Mouse (Mus musculus): ENCODE measurements around the gene Rxra. TPM values are rescaled to one million over a fixed set of nuclear protein-coding genes. Genes with fewer than 3 reads are reported as not detected.

Rxra gene
- total RNA-seq (2021), result 10 to 100 TPM; 52.8 to 53.8 TPM

GRCm38 (mm10) chr2:27676106-27676477 lies at the start of gene Rxra:
Gene Rxra, plus strand, starts transcription at chr2:27676440.
- peak; percentile 67 to 77 for DNase-seq
- intact Hi-C loops (cut with DNase I), result loop anchor here (2.0 to 5.0 kb wide), 3 partner anchors 83 to 124 kb away; no protein-coding TSS in a partner anchor

DNA sequence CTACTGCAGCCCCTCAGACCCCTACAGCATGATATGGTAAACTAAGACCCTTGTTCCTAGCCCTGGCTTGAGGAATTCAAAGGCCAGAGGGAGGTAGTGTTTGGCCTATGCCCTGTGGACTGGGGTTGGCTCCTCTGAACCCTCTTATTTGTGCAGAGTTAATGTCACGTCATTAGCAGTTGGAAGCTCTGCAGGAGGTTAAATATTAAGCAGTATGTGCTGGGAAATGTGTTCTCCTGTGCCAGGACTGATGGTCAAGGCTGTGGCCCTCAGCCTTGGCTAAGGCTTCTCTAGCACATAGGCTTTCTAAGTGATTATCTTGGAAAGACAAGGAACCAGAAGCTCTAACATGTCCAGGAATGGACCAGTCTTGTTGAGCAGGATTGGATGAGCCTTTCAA lies 49.6 kb upstream of the Rxra start:
- intact Hi-C loops (cut with DNase I), result no loop called here
- DNase-seq, result no peak

GRCm38 (mm10) chr2:27630601-27631285 lies 45.5 kb upstream of the Rxra start:
- intact Hi-C loops (cut with DNase I), result no loop called here

DNA sequence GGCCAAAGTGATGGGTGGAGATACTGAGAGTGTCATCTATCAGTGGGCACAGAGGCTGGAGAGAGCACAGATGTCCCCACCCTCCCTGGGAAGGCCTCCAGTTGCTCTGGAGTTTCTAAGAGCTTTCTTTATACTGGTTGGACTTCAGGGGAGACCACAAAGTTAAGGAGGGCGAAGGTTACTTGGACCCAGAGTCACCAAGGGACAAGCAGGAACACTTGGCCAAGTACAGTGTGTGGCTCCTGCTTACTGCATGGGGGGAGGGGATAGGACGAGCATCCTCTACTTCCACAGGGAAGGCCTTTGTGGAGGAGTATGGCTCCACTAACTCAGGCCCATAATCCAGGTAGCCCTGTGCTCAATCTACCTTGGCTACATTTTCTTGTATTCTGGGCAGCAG lies 42.8 kb upstream of the Rxra start:
- DNase-seq, result no peak
- intact Hi-C loops (cut with DNase I), result no loop called here

More at GRCm38 (mm10) chr2:27630601-27631285, 45.5 kb upstream of the Rxra start:
- DNase-seq, result no peak

GRCm38 (mm10) chr2:27634018-27634417 lies 42.2 kb upstream of the Rxra start:
- no peak for DNase-seq
- intact Hi-C loops (cut with DNase I), result no loop called here

DNA sequence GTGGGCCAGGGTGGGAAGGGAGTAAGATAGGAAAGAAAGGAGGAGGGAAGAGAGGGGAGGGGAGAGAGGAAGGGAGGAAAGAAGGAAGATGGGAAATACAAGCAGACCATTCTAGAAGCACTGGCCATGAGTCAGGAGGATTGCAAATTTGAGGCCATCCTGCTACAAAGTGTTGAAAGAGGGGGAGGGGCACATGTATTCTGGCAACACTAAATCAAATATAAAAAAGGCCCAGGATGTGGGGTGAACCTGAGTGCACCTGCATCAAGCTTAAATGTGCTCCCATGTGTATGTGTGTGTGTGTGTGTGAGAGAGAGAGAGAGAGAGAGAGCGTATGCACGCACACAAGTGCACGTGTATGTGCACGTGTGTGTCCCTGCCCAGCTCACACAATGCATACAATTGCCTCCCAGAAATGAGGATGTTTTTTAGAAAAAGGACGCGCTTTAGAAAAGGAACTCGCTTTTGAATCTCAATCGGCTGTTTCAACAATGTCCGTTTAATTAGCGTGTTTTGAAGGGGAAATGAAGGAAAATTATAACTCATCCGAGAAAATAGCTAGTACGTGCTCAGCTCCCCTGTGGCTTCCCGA lies 41.0 kb upstream of the Rxra start:
- intact Hi-C loops (cut with DNase I), result no loop called here
- DNase-seq, result no peak

- intact Hi-C loops (cut with DNase I), result no loop called here
- DNase-seq, result no peak
Observed at GRCm38 (mm10) chr2:27636796-27637195, 39.4 kb upstream of the Rxra start.

- intact Hi-C loops (cut with DNase I), result no loop called here
- DNase-seq, result no peak
Observed at GRCm38 (mm10) chr2:27637281-27637896, 38.9 kb upstream of the Rxra start.

GRCm38 (mm10) chr2:27639631-27640334 lies 36.5 kb upstream of the Rxra start:
- intact Hi-C loops (cut with DNase I), result no loop called here
- DNase-seq, result no peak

DNA sequence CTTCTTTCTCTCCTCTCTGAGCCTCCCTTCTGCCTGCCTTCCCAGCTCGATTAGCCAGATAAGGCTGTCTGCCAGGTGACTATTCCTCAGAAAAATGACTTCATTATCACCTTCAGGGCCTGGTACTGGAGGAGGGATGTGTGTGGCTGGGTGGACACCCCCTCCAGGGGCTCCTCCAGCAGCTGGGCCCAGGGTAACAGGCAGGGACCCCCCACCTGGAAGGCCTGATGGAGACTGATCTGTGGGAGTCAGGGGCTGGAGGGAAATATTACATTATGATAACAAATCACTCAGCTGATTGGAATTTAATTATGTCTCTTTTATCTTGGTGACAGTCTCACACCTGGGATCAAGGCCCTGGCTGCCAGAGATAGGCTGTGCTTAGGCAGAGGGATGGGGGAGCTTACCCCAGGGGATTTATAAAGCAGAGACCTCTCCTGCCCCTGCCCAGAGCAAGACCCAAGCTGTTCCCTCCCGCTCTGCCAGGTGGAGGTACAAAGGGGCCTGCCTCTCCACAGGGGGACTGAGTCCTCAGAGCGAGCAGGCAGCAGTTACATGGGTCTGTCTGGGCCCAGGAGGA lies 35.2 kb upstream of the Rxra start:
- intact Hi-C loops (cut with DNase I), result no loop called here

GRCm38 (mm10) chr2:27644547-27645120 lies 31.6 kb upstream of the Rxra start:
- peak; percentile 11 to 18 for DNase-seq
- intact Hi-C loops (cut with DNase I), result no loop called here

More for the DNA sequence above, 35.2 kb upstream of the Rxra start:
- no peak for DNase-seq

GRCm38 (mm10) chr2:27645471-27645870 lies 30.8 kb upstream of the Rxra start:
- intact Hi-C loops (cut with DNase I), result no loop called here

GRCm38 (mm10) chr2:27649862-27650661 lies 26.2 kb upstream of the Rxra start:
- intact Hi-C loops (cut with DNase I), result no loop called here
- no peak for DNase-seq

More at GRCm38 (mm10) chr2:27645471-27645870, 30.8 kb upstream of the Rxra start:
- peak in 1 of 2 experiments; percentile 22 for DNase-seq

DNA sequence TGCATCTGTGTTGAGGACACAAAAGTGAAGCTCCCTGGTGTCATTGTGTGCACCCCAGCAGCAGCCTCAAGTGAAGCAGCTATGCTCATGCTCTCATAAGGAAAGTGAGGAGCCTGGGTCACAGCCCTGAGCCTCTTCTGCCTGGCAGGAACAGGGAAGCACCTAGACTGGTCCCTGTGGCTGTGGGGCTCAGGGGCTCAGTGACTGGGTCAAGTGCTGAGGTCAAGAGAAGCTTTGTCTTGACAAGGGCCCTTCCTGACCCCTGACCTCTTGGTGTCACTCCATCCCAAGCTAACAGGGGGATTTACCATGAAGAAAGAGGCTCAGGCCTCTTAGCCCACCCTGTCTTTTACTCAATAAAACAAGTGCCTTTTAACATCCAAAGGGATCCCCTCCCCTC lies 25.2 kb upstream of the Rxra start:
- DNase-seq, result no peak
- intact Hi-C loops (cut with DNase I), result no loop called here

- DNase-seq, result peak in 1 of 2 experiments; percentile 34
- intact Hi-C loops (cut with DNase I), result no loop called here
Observed at GRCm38 (mm10) chr2:27653496-27654030, 22.7 kb upstream of the Rxra start.

- intact Hi-C loops (cut with DNase I), result no loop called here
- DNase-seq, result no peak
Observed at GRCm38 (mm10) chr2:27654321-27655232, 21.7 kb upstream of the Rxra start.

DNA sequence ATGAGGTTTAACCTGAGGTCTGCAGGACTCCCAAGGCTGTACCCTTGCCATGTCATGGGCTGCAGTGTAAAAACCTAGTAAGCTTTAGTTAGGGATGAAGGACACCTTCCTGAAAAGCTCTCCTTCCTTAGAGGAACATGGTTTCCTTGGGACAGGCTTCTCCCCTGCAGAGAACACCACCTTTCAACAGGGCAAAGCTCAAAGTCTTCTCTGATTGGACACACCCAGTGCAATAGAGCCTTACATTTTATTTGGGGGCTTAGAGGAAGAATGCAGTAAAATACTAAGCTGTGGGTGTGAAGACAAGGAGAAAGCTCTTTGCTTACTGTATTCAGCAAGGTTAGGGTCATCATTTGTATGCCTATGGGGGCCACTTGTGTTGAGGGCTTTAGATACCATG lies 19.7 kb upstream of the Rxra start:
- intact Hi-C loops (cut with DNase I), result no loop called here
- DNase-seq, result no peak

DNA sequence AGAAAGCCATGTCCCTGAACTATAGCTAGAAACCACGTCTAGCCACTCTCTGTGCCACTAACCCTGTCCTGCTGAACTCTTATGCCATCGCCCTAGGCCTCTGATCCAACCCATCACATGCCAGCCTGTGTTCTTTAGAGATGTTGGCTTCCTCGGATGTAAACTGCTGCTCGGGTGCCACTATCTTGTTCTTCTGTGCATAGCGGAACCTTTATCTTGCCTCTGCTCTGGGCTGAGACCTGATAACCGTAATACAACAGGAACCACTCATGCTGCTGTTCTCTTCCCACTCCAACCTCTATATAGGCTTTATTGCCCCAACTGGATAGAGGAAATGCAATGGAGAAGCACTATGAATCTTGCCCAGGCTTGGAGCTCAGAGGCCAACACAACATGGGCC lies 11.0 kb upstream of the Rxra start:
- intact Hi-C loops (cut with DNase I), result no loop called here
- DNase-seq, result no peak
